Mouse (Mus musculus) bone marrow macrophage, adult 2 months (primary cell): ENCODE results near the gene Gabarap.

ENCODE experiments used
- CTCF ChIP-seq: IDR thresholded peaks from 2 replicates; pipeline ENCODE4 v1.5.1; 2012; ENCODE audit warnings: low read depth, mild to moderate bottlenecking, low read length, moderate library complexity
- POLR2A ChIP-seq: IDR thresholded peaks from 2 replicates; pipeline ENCODE4 v1.6.1; 2012; ENCODE audit warnings: mild to moderate bottlenecking, low read depth, low read length, borderline replicate concordance

DNA sequence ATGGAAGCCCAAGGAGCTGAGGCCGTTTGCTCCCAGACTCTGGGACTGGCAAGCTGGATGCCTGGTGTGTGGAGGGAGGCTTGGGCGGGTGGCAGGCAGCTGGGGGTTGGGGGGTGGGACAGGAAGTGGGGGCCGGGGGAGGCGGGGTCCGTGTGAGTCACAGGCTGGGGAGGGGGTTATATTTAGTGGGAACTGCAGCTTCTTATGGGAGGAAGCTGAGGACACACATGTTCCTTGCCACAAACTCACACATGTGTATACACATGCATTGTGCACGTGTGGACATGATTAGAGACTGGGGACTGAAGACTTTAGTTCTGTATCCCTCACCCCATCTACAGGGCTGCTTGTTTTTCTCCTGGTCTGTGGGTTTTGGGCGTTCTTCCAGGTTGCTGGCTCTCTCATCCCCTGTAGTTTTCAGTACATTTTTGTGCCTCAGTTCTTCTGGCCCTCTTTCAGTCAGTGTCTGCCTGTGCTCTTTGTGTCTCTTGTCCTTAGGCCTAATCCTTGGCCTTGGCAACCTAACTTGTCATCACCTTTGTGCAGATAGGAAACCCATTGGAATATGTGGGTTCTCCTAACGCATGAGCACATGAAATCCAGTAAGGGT is 29.2 kb downstream of the Gabarap start:
- TF ChIP-seq CTCF (no peak), POLR2A (no peak)
